Mouse (Mus musculus) heart, embryonic 13.5 days (tissue): ENCODE measurements around the gene Tmem88b. TPM values are rescaled to one million over a fixed set of nuclear protein-coding genes. Genes with fewer than 3 reads are reported as not detected.
"Not testable (repeated sequence)": the region's sequence is repeated elsewhere in the genome, so short reads cannot be mapped to it uniquely, and the experiment has no call there.

Experiments
- ATAC-seq: fragments of 200-750 bp; cut with Nextera tagmentation; 2 replicates; pipeline ENCODE4 v1.8.0; 2017; ENCODE audit warnings: moderate TSS enrichment; ENCODE audit not compliant: insufficient number of reproducible peaks, low FRiP score, low TSS enrichment; ENCODE audit errors: extremely low read depth
- H3K27ac ChIP-seq: fragments of 300-500 bp; sonication (generic); replicated peaks from 2 replicates; pipeline ENCODE4 v1.5.1; 2015; ENCODE audit warnings: moderate library complexity, mild to moderate bottlenecking, inconsistent platforms
- H3K27me3 ChIP-seq: fragments of 300-500 bp; sonication (generic); replicated peaks from 2 replicates; pipeline ENCODE4 v1.6.1; 2015; ENCODE audit warnings: mild to moderate bottlenecking, inconsistent platforms
- H3K36me3 ChIP-seq: fragments of 300-500 bp; sonication (generic); 2 replicates; pipeline ENCODE4 v1.6.1; 2015; ENCODE audit warnings: mild to moderate bottlenecking, inconsistent platforms
- H3K4me1 ChIP-seq: fragments of 300-500 bp; sonication (generic); 2 replicates; pipeline ENCODE4 v1.6.1; 2015; ENCODE audit warnings: inconsistent platforms
- H3K4me2 ChIP-seq: fragments of 300-500 bp; sonication (generic); 2 replicates; pipeline ENCODE4 v1.6.1; 2015; ENCODE audit warnings: inconsistent platforms, mild to moderate bottlenecking, moderate library complexity
- H3K4me3 ChIP-seq: fragments of 300-500 bp; sonication (generic); 2 replicates; pipeline ENCODE4 v1.5.1; 2015; ENCODE audit warnings: moderate library complexity, mild to moderate bottlenecking, inconsistent platforms
- H3K9ac ChIP-seq: fragments of 300-500 bp; sonication (generic); 2 replicates; pipeline ENCODE4 v1.6.1; 2015; ENCODE audit warnings: inconsistent platforms, mild to moderate bottlenecking, moderate library complexity
- H3K9me3 ChIP-seq: fragments of 300-500 bp; sonication (generic); 2 replicates; pipeline ENCODE4 v1.6.1; 2016; ENCODE audit warnings: inconsistent platforms
- WGBS: fragments of 180-500 bp; shearing (Covaris S2); methylation state at CpG from one replicate; pipeline ENCODE4 v1.1.7; 2015; ENCODE audit warnings: mixed read lengths; 5-methylcytosine and 5-hydroxymethylcytosine counted together
- polyA plus RNA-seq: library from polyadenylated mRNA; unstranded; fragments of >200 nt; fragmentation: Nextera tagmentation; extraction: Ambion mirVana; gene quantifications from 2 replicates; pipeline ENCODE4 v1.2.1, GENCODE M21; 2015

Gene Tmem88b
- polyA plus RNA-seq, 1 experiment from 2014 or later: 4.2 TPM

- Histone ChIP-seq H3K36me3 (peaks cover 78% of the 10 kb centered on the region), H3K27me3 (no peaks in the 10 kb centered on the region), H3K4me2 (peak within 1 kb of the TSS; percentile 96), H3K9ac (peak within 1 kb of the TSS; percentile 100), H3K4me1 (peaks cover 27% of the 10 kb centered on the region), H3K27ac (peak within 1 kb of the TSS; percentile 95), H3K9me3 (no peaks in the 10 kb centered on the region), H3K4me3 (peak within 1 kb of the TSS; percentile 100)
- under 1% methylated on average over 60 of the region's 60 CpGs for WGBS
- ATAC-seq: peak; percentile 98
These were observed 26.4 kb upstream of the Tmem88b start, which contains the start of gene Ccnl2 for GRCm38 (mm10) chr4:155811929-155812664. TSS of gene Ccnl2 (plus strand) at chr4:155812489.

- no peaks in the 10 kb centered on the region for H3K9me3 ChIP-seq
- WGBS: 82% methylated on average over 3 of the region's 3 CpGs
- H3K36me3 ChIP-seq: peaks cover 63% of the 10 kb centered on the region
These were observed 22.2 kb upstream of the Tmem88b start for GRCm38 (mm10) chr4:155807841-155808240.

GRCm38 (mm10) chr4:155803340-155804041 lies 17.8 kb upstream of the Tmem88b start:
- WGBS: under 1% methylated on average over 58 of the region's 58 CpGs
- H3K4me2 ChIP-seq: peak overlapping the region; percentile 85
- peaks cover 15% of the 10 kb centered on the region for H3K27me3 ChIP-seq
- peak overlapping the region; percentile 97 for H3K4me3 ChIP-seq
- H3K27ac ChIP-seq: peak overlapping the region; percentile 76
- H3K9me3 ChIP-seq: no peaks in the 10 kb centered on the region
- H3K9ac ChIP-seq: peak overlapping the region; percentile 96
- H3K4me1 ChIP-seq: peaks cover 25% of the 10 kb centered on the region
- H3K36me3 ChIP-seq: peaks cover 36% of the 10 kb centered on the region
- peak; percentile 96 for ATAC-seq

More at GRCm38 (mm10) chr4:155807841-155808240, 22.2 kb upstream of the Tmem88b start:
- Histone ChIP-seq H3K27me3 (no peaks in the 10 kb centered on the region), H3K4me3 (no peak overlapping the region), H3K4me1 (peaks cover 32% of the 10 kb centered on the region), H3K9ac (no peak overlapping the region), H3K27ac (no peak overlapping the region), H3K4me2 (no peak overlapping the region)
- ATAC-seq: no peak

- peaks cover 19% of the 10 kb centered on the region for H3K27me3 ChIP-seq
- H3K27ac ChIP-seq: peak within 1 kb of the TSS; percentile 76
- no peaks in the 10 kb centered on the region for H3K9me3 ChIP-seq
- no peak for ATAC-seq
- H3K4me2 ChIP-seq: peak within 1 kb of the TSS; percentile 85
- peak within 1 kb of the TSS; percentile 97 for H3K4me3 ChIP-seq
- 6% methylated on average over 12 of the region's 12 CpGs for WGBS
- peak within 1 kb of the TSS; percentile 96 for H3K9ac ChIP-seq
- peaks cover 29% of the 10 kb centered on the region for H3K36me3 ChIP-seq
- peaks cover 25% of the 10 kb centered on the region for H3K4me1 ChIP-seq
These were observed 17.2 kb upstream of the Tmem88b start, which contains the start of gene Mrpl20 for GRCm38 (mm10) chr4:155802741-155803339. TSS of gene Mrpl20 (plus strand) at chr4:155802878.

GRCm38 (mm10) chr4:155802075-155802474 lies 16.4 kb upstream of the Tmem88b start:
- Histone ChIP-seq H3K9ac (no peak overlapping the region), H3K9me3 (no peaks in the 10 kb centered on the region), H3K27me3 (peaks cover 21% of the 10 kb centered on the region), H3K36me3 (peaks cover 22% of the 10 kb centered on the region), H3K27ac (no peak overlapping the region), H3K4me1 (peaks cover 25% of the 10 kb centered on the region), H3K4me3 (no peak overlapping the region), H3K4me2 (no peak overlapping the region)
- 100% methylated on average over 1 of the region's 1 CpGs for WGBS
- no peak for ATAC-seq

GRCm38 (mm10) chr4:155793730-155794129 lies 8.1 kb upstream of the Tmem88b start:
- H3K9me3 ChIP-seq: no peaks in the 10 kb centered on the region
- no peak overlapping the region for H3K4me2 ChIP-seq
- H3K9ac ChIP-seq: no peak overlapping the region
- H3K27me3 ChIP-seq: peaks cover 42% of the 10 kb centered on the region
- H3K27ac ChIP-seq: no peak overlapping the region
- ATAC-seq: no peak
- no peak overlapping the region for H3K4me3 ChIP-seq
- 38% methylated on average over 2 of the region's 2 CpGs for WGBS
- H3K4me1 ChIP-seq: peaks cover 4% of the 10 kb centered on the region
- H3K36me3 ChIP-seq: no peaks in the 10 kb centered on the region

- WGBS: 67% methylated on average over 24 of the region's 24 CpGs
- no peak for ATAC-seq
- H3K9ac ChIP-seq: no peak overlapping the region
- no peaks in the 10 kb centered on the region for H3K9me3 ChIP-seq
- no peak overlapping the region for H3K4me3 ChIP-seq
- no peak overlapping the region for H3K27ac ChIP-seq
- H3K4me2 ChIP-seq: no peak overlapping the region
- no peaks in the 10 kb centered on the region for H3K36me3 ChIP-seq
- peaks cover 29% of the 10 kb centered on the region for H3K27me3 ChIP-seq
- H3K4me1 ChIP-seq: peaks cover 4% of the 10 kb centered on the region
These were observed 5.7 kb upstream of the Tmem88b start for GRCm38 (mm10) chr4:155791240-155791933.

GRCm38 (mm10) chr4:155790650-155791161 lies 5.0 kb upstream of the Tmem88b start:
- WGBS: 49% methylated on average over 3 of the region's 3 CpGs
- Histone ChIP-seq H3K27me3 (peaks cover 25% of the 10 kb centered on the region; the same call in 1 of the 2 replicates), H3K36me3 (no peaks in the 10 kb centered on the region), H3K4me1 (peaks cover 8% of the 10 kb centered on the region), H3K4me2 (no peak overlapping the region), H3K4me3 (no peak overlapping the region), H3K9me3 (no peaks in the 10 kb centered on the region), H3K27ac (no peak overlapping the region), H3K9ac (no peak overlapping the region)
- no peak for ATAC-seq

- no peak for ATAC-seq
- Histone ChIP-seq H3K9ac (no peak within 1 kb of the TSS), H3K9me3 (no peaks in the 10 kb centered on the region), H3K27ac (no peak within 1 kb of the TSS), H3K4me3 (no peak within 1 kb of the TSS), H3K36me3 (no peaks in the 10 kb centered on the region), H3K27me3 (peaks cover 25% of the 10 kb centered on the region; the same call in 1 of the 2 replicates), H3K4me2 (no peak within 1 kb of the TSS), H3K4me1 (peaks cover 14% of the 10 kb centered on the region)
- WGBS: 81% methylated on average over 3 of the region's 3 CpGs
These were observed 4.4 kb upstream of the Tmem88b start, which contains the start of gene Ankrd65 for GRCm38 (mm10) chr4:155790021-155790489. TSS of gene Ankrd65 (plus strand) at chr4:155790439.

GRCm38 (mm10) chr4:155788833-155789232 lies 3.2 kb upstream of the Tmem88b start:
- ATAC-seq, H3K4me3 ChIP-seq, H3K9ac ChIP-seq, H3K27ac ChIP-seq, H3K36me3 ChIP-seq, H3K4me2 ChIP-seq, H3K9me3 ChIP-seq: not testable (repeated sequence)
- 73% methylated on average over 4 of the region's 4 CpGs for WGBS
- peaks cover 17% of the 10 kb centered on the region for H3K4me1 ChIP-seq
- peaks cover 25% of the 10 kb centered on the region; the same call in 1 of the 2 replicates for H3K27me3 ChIP-seq
